Mouse (Mus musculus) ES-E14 (cell line): ENCODE results near the gene Ndufs6. TPM values are rescaled to one million over a fixed set of nuclear protein-coding genes. Genes with fewer than 3 reads are reported as not detected.

Source experiments
- DNase-seq: peaks from one replicate; pipeline ENCODE4 v3.0.0-alpha.2; 2013; ENCODE audit warnings: low read depth, low spot score
- H3K27ac ChIP-seq: 2 replicates; pipeline ENCODE4 v1.5.1; 2012; ENCODE audit warnings: low read depth, mild to moderate bottlenecking, low read length, moderate library complexity, mixed read lengths; ENCODE audit not compliant: poor library complexity, insufficient read depth, severe bottlenecking
- H3K36me3 ChIP-seq: 2 replicates; pipeline ENCODE4 v1.6.1; 2012; ENCODE audit warnings: mild to moderate bottlenecking, low read length, moderate library complexity, mixed read lengths; ENCODE audit not compliant: control insufficient read depth, poor library complexity, insufficient read depth, severe bottlenecking
- H3K4me1 ChIP-seq, 2 experiments: fragments of 150-350 bp in 1 of 2; sonication (generic) in 1 of 2; 2 replicates each; pipeline ENCODE4 v1.6.1; 2012; ENCODE audit warnings: low read length in 2 of 2, mild to moderate bottlenecking in 1 of 2, mixed read lengths in 1 of 2; ENCODE audit not compliant: control insufficient read depth in 2 of 2, insufficient read depth in 2 of 2, poor library complexity in 1 of 2
- H3K4me3 ChIP-seq, 2 experiments: fragments of 150-350 bp in 1 of 2; sonication (generic) in 1 of 2; 2 replicates each; pipeline ENCODE4 v1.5.1; 2012; ENCODE audit warnings: low read length in 2 of 2, low read depth in 1 of 2, mild to moderate bottlenecking in 1 of 2, mixed read lengths in 1 of 2; ENCODE audit not compliant: insufficient read depth in 1 of 2, poor library complexity in 1 of 2, severe bottlenecking in 1 of 2
- H3K9ac ChIP-seq: 2 replicates; pipeline ENCODE4 v1.6.1; 2012; ENCODE audit warnings: low read depth, mild to moderate bottlenecking, low read length, mixed read lengths; ENCODE audit not compliant: poor library complexity, insufficient read depth, severe bottlenecking
- H3K9me3 ChIP-seq: fragments of 150-350 bp; sonication (generic); 2 replicates; pipeline ENCODE4 v1.6.1; 2012; ENCODE audit warnings: low read depth, mild to moderate bottlenecking, low read length; ENCODE audit not compliant: control insufficient read depth, insufficient read depth
- CHD2 ChIP-seq: IDR thresholded peaks from 2 replicates; pipeline ENCODE4 v1.6.1; 2014; ENCODE audit warnings: mild to moderate bottlenecking, low read depth, low read length, inconsistent platforms
- HCFC1 ChIP-seq: IDR thresholded peaks from 2 replicates; pipeline ENCODE4 v1.6.1; 2012; ENCODE audit warnings: low read length, inconsistent platforms, borderline replicate concordance; ENCODE audit not compliant: insufficient read depth
- MAFK ChIP-seq: IDR thresholded peaks from 2 replicates; pipeline ENCODE4 v1.6.1; 2014; ENCODE audit warnings: mild to moderate bottlenecking, low read depth, low read length, inconsistent platforms; ENCODE audit not compliant: insufficient read depth
- ZC3H11A ChIP-seq: IDR thresholded peaks from 2 replicates; pipeline ENCODE4 v1.6.1; 2012; ENCODE audit warnings: low read depth, mild to moderate bottlenecking, inconsistent platforms, low read length, borderline replicate concordance
- ZNF384 ChIP-seq: IDR thresholded peaks from 2 replicates; pipeline ENCODE4 v1.6.1; 2012; ENCODE audit warnings: low read depth, low read length, inconsistent platforms
- in situ Hi-C, 2 experiments: fragments of 600-800 bp; cut with MboI; formaldehyde crosslinking; loops; one replicate each; pipeline ENCODE4 v1.15.1; 2025; ENCODE audit warnings: low sequenced_read_pairs in 2 of 2, inconsistent platforms in 1 of 2; ENCODE audit not compliant: unreplicated experiment in 2 of 2
- total RNA-seq: library from RNA; depleted of rRNA; stranded (reverse); fragments of 300-350 nt; gene quantifications from 2 replicates; pipeline ENCODE4 v1.2.3, GENCODE M21; 2012; rRNA removed

Gene Ndufs6
- total RNA-seq, 1 experiment = 214 TPM

DNA sequence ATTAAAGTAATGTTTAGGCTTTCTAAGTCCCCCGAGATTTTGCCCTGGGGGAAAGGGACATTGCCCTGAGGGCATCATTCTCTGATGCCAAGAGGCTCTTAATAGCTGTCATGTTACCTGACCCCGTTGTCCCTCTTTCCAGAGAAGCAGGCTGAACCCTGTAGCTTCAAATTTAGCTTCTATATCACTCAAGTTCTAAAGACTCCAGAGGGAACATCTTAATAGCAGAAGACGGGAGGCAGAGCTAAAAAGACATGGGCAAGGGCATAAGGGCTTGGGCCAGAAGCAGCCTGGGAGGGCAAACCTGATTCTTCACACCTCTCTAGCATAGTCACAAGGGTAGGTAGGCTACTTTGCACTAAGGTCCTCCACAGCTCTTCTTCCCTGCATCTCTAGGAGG is 58.5 kb downstream of the Ndufs6 start:
- Histone ChIP-seq H3K9me3 (no peaks in the 10 kb centered on the region), H3K9ac (no peak overlapping the region), H3K4me1 (peaks cover 2 to 5% of the 10 kb centered on the region in 2 experiments; a peak in 2 of 4 replicates), H3K27ac (no peak overlapping the region), H3K4me3 (no peak overlapping the region), H3K36me3 (no peaks in the 10 kb centered on the region)
- in situ Hi-C loops = loop anchor here (10.0 to 25.0 kb wide), 2 partner anchors 1305 to 1308 kb away; partner anchors contain the start of gene Irx1 (in 2 of the 2)
- DNase-seq = no peak
- TF ChIP-seq HCFC1 (no peak), MAFK (no peak), ZNF384 (no peak), ZC3H11A (no peak), CHD2 (no peak)

Other genes starting within 250 kb of the Ndufs6 start
- 0.48 and 0.58 TPM in 2 replicates for gene Irx4, start 68.1 kb downstream of the Ndufs6 start, total RNA-seq
- 95.7 and 96.1 TPM in 2 replicates for gene Mrpl36, start within 50 bp of the Ndufs6 start, total RNA-seq
- gene Lpcat1, start 138.7 kb upstream of the Ndufs6 start, total RNA-seq = 105 and 128 TPM in 2 replicates
- gene Slc6a3, start 208.2 kb upstream of the Ndufs6 start, total RNA-seq = 0.16 and 0.18 TPM in 2 replicates